Mouse (Mus musculus) lung, embryonic 15.5 days (tissue): ENCODE results near the gene Kxd1. TPM values are rescaled to one million over a fixed set of nuclear protein-coding genes. Genes with fewer than 3 reads are reported as not detected.

Experiments used
- ATAC-seq: fragments of 200-750 bp; cut with Nextera tagmentation; 2 replicates; pipeline ENCODE4 v1.8.0; 2017; ENCODE audit warnings: moderate number of reproducible peaks, borderline replicate concordance; ENCODE audit not compliant: low FRiP score, low TSS enrichment; ENCODE audit errors: extremely low read depth
- H3K27ac ChIP-seq: fragments of 300-500 bp; sonication (generic); 2 replicates; pipeline ENCODE4 v1.5.1; 2015; ENCODE audit warnings: moderate library complexity, mild to moderate bottlenecking, inconsistent platforms
- H3K27me3 ChIP-seq: fragments of 300-500 bp; sonication (generic); 2 replicates; pipeline ENCODE4 v1.6.1; 2015; ENCODE audit warnings: inconsistent platforms
- H3K36me3 ChIP-seq: fragments of 300-500 bp; sonication (generic); 2 replicates; pipeline ENCODE4 v1.6.1; 2015; ENCODE audit warnings: inconsistent platforms
- H3K4me1 ChIP-seq: fragments of 300-500 bp; sonication (generic); 2 replicates; pipeline ENCODE4 v1.6.1; 2015; ENCODE audit warnings: inconsistent platforms
- H3K4me2 ChIP-seq: fragments of 300-500 bp; sonication (generic); 2 replicates; pipeline ENCODE4 v1.6.1; 2015; ENCODE audit warnings: inconsistent platforms, mild to moderate bottlenecking, moderate library complexity
- H3K4me3 ChIP-seq: fragments of 300-500 bp; sonication (generic); 2 replicates; pipeline ENCODE4 v1.5.1; 2015; ENCODE audit warnings: mild to moderate bottlenecking, inconsistent platforms
- H3K9ac ChIP-seq: fragments of 300-500 bp; sonication (generic); 2 replicates; pipeline ENCODE4 v1.6.1; 2015; ENCODE audit warnings: inconsistent platforms
- H3K9me3 ChIP-seq: fragments of 300-500 bp; sonication (generic); 2 replicates; pipeline ENCODE4 v1.6.1; 2016; ENCODE audit warnings: inconsistent platforms
- WGBS: fragments of 180-500 bp; shearing (Covaris S2); methylation state at CpG from one replicate; pipeline ENCODE4 v1.1.7; 2015; 5-methylcytosine and 5-hydroxymethylcytosine counted together
- polyA plus RNA-seq: library from polyadenylated mRNA; unstranded; fragments of >200 nt; fragmentation: Nextera tagmentation; extraction: Ambion mirVana; gene quantifications from 2 replicates; pipeline ENCODE4 v1.2.1, GENCODE M21; 2015

Gene Kxd1
- polyA plus RNA-seq, 1 experiment from 2014 or later, result 54.4 TPM

- Histone ChIP-seq H3K4me3 (peak overlapping the region; percentile 86; the same call in 1 of the 2 replicates), H3K36me3 (peaks cover 2% of the 10 kb centered on the region; the same call in 1 of the 2 replicates), H3K27ac (0 out of 2 replicates have a peak overlapping the region, but pooled peaks have one; percentile 95), H3K4me1 (peaks cover 31% of the 10 kb centered on the region), H3K9me3 (no peaks in the 10 kb centered on the region), H3K9ac (peak overlapping the region; percentile 93; the same call in 1 of the 2 replicates), H3K4me2 (peak overlapping the region; percentile 85), H3K27me3 (no peaks in the 10 kb centered on the region)
- WGBS, result 73% methylated on average over 5 of the region's 5 CpGs
- no peak for ATAC-seq
Observed at GRCm38 (mm10) chr8:70541081-70541480, 13.3 kb upstream of the Kxd1 start.

DNA sequence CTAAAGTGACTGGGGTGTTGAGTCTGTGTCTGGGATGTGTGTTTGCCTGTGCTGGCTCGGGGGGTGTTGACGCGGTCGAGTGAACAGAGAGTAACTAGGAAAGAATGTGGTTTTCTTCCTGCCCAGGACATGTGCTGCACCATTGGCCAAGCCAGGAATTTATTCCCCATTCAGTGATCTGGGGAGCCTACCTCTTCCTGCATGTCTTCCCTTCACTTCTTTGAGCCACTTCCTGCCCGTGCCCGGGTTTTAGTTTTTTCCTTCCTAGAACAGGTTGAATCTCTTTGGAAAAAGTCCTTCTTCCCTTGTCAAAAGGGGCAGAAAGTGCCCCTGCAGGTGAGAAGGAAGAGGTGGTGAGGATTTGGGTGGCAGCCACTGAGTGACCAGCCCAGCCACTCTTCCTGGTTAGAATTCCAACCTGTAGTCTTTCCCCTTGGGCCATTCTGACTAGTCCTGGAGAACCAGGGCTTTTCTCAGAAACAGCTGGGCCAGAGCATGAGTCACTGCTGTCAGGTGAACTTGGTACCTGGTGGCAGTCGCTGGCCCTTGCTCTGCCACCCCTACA lies 12.8 kb upstream of the Kxd1 start:
- WGBS, result 39% methylated on average over 7 of the region's 7 CpGs
- Histone ChIP-seq H3K27ac (0 out of 2 replicates have a peak overlapping the region, but pooled peaks have one; percentile 95), H3K4me2 (peak overlapping the region; percentile 85), H3K36me3 (peaks cover 7% of the 10 kb centered on the region), H3K9ac (peak overlapping the region; percentile 93), H3K9me3 (no peaks in the 10 kb centered on the region), H3K4me1 (peaks cover 31% of the 10 kb centered on the region), H3K4me3 (peak overlapping the region; percentile 86), H3K27me3 (no peaks in the 10 kb centered on the region)
- no peak for ATAC-seq

GRCm38 (mm10) chr8:70540013-70540506 lies 12.3 kb upstream of the Kxd1 start:
- Histone ChIP-seq H3K9ac (peak overlapping the region; percentile 93), H3K9me3 (no peaks in the 10 kb centered on the region), H3K4me3 (peak overlapping the region; percentile 86), H3K27ac (peak overlapping the region; percentile 95), H3K4me2 (peak overlapping the region; percentile 85), H3K4me1 (peaks cover 31% of the 10 kb centered on the region), H3K27me3 (no peaks in the 10 kb centered on the region), H3K36me3 (peaks cover 13% of the 10 kb centered on the region)
- ATAC-seq, result no peak
- WGBS, result 8% methylated on average over 4 of the region's 4 CpGs

DNA sequence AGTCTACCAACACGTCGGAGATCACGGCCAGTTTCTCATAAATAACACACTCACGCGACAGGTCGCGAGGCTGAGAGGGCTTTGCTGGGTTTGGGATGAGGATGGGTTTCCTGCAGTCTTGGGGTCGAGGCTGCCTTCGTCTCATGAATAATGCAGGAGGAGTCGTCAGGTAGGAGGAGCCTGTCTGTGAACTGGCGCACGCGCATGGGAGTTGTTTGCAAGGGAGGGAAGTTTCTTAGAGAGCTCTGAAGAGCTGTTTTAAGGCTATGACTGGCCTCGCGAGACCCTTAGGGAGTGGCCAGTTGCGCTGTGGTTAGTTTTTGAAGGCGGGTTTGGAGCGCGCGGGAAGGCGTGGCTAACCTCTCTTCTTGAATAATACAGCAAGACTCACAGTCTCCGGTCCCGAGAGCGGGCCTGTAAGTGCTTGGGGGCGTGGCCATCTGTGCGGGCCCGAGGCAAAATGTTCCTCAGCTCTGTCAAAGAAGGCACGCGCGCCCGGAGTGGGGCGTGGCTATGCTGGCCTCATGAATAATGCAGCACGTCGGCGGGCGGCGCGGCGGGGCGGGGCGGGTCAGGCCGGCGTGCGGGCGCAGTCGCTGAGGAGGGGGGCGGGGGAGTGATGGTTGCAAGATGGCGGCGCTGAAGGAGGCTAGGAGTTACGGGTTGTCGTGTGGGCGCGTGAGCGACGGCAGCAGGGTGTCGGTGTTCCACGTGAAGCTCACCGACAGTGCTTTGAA lies 11.5 kb upstream of the Kxd1 start, which contains the start of gene Ell:
Ell (plus strand) TSS at position 381 of the 737 bp plus-strand sequence.
- Histone ChIP-seq H3K4me1 (peaks cover 30% of the 10 kb centered on the region), H3K9me3 (no peaks in the 10 kb centered on the region), H3K36me3 (peaks cover 21% of the 10 kb centered on the region), H3K4me3 (peak within 1 kb of the TSS; percentile 86), H3K27ac (peak within 1 kb of the TSS; percentile 95), H3K27me3 (no peaks in the 10 kb centered on the region), H3K4me2 (peak within 1 kb of the TSS; percentile 85), H3K9ac (peak within 1 kb of the TSS; percentile 93)
- under 1% methylated on average over 58 of the region's 58 CpGs for WGBS
- ATAC-seq, result peak; percentile 92

GRCm38 (mm10) chr8:70538633-70539076 lies 10.9 kb upstream of the Kxd1 start:
- peak overlapping the region; percentile 85 for H3K4me2 ChIP-seq
- H3K27me3 ChIP-seq, result no peaks in the 10 kb centered on the region
- no peaks in the 10 kb centered on the region for H3K9me3 ChIP-seq
- H3K4me1 ChIP-seq, result peaks cover 25% of the 10 kb centered on the region
- peak overlapping the region; percentile 93 for H3K9ac ChIP-seq
- peak overlapping the region; percentile 86 for H3K4me3 ChIP-seq
- ATAC-seq, result peak; percentile 77
- peaks cover 26% of the 10 kb centered on the region for H3K36me3 ChIP-seq
- peak overlapping the region; percentile 95 for H3K27ac ChIP-seq
- WGBS, result under 1% methylated on average over 32 of the region's 32 CpGs

GRCm38 (mm10) chr8:70538024-70538579 lies 10.3 kb upstream of the Kxd1 start:
- peak overlapping the region; percentile 95 for H3K27ac ChIP-seq
- no peaks in the 10 kb centered on the region for H3K27me3 ChIP-seq
- H3K4me3 ChIP-seq, result peak overlapping the region; percentile 86
- no peaks in the 10 kb centered on the region for H3K9me3 ChIP-seq
- ATAC-seq, result peak; percentile 10
- 10% methylated on average over 24 of the region's 24 CpGs for WGBS
- H3K9ac ChIP-seq, result peak overlapping the region; percentile 43
- H3K36me3 ChIP-seq, result peaks cover 31% of the 10 kb centered on the region
- peaks cover 25% of the 10 kb centered on the region for H3K4me1 ChIP-seq
- peak overlapping the region; percentile 85 for H3K4me2 ChIP-seq

- WGBS, result 76% methylated on average over 2 of the region's 2 CpGs
- H3K4me1 ChIP-seq, result peaks cover 13% of the 10 kb centered on the region
- no peak overlapping the region for H3K4me3 ChIP-seq
- ATAC-seq, result no peak
- no peaks in the 10 kb centered on the region for H3K27me3 ChIP-seq
- no peaks in the 10 kb centered on the region for H3K9me3 ChIP-seq
- H3K27ac ChIP-seq, result no peak overlapping the region
- peaks cover 55% of the 10 kb centered on the region for H3K36me3 ChIP-seq
- H3K4me2 ChIP-seq, result no peak overlapping the region
- no peak overlapping the region for H3K9ac ChIP-seq
Observed at GRCm38 (mm10) chr8:70535701-70536100, 7.9 kb upstream of the Kxd1 start.

DNA sequence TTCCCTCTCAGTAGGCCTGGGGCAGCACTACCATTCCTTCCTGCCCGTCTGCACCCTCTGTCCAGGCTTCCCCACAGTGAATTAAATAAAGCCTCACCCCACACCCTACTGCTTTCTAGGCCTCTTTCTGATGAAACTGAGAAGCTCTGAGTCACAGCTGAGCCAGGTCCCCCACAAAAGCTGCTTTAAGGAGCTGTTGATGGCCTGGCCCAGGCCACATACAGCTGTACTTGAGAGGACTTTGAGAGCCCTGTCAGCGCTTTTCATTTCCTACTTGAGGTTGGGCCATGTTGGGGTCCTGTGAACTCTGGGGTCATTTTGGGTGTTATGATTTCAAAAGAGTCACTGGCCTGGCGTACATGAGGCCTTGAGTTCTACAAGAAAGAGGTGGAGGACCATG lies 7.5 kb upstream of the Kxd1 start:
- 80% methylated on average over 3 of the region's 3 CpGs for WGBS
- no peak for ATAC-seq
- Histone ChIP-seq H3K27ac (no peak overlapping the region), H3K36me3 (peaks cover 59% of the 10 kb centered on the region), H3K4me3 (no peak overlapping the region), H3K9me3 (no peaks in the 10 kb centered on the region), H3K27me3 (no peaks in the 10 kb centered on the region), H3K4me1 (peaks cover 9% of the 10 kb centered on the region), H3K4me2 (no peak overlapping the region), H3K9ac (no peak overlapping the region)

DNA sequence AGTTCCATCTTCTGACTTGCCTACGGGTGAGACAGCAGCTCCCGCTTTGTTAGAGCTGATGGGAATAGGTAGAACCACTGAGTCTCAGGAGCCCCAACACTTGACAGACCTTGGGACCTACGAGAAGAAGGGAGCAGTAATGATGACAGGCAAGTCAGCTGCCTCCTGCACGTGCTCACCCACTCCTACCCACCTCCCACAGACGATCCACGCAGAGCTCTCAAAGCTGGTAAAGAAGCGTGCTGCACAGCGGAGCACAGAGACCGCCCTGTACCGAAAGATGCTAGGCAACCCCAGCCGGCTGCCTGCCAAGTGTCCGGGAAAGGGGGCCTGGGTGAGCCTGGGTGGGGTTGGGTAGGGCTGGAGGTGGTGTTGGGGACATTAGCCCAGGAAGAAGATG lies 6.5 kb upstream of the Kxd1 start:
- Histone ChIP-seq H3K4me2 (no peak overlapping the region), H3K4me3 (no peak overlapping the region), H3K4me1 (peaks cover 13% of the 10 kb centered on the region), H3K27ac (no peak overlapping the region), H3K36me3 (peaks cover 68% of the 10 kb centered on the region), H3K9ac (no peak overlapping the region), H3K9me3 (no peaks in the 10 kb centered on the region), H3K27me3 (no peaks in the 10 kb centered on the region)
- no peak for ATAC-seq
- 90% methylated on average over 12 of the region's 12 CpGs for WGBS

- 90% methylated on average over 2 of the region's 2 CpGs for WGBS
- Histone ChIP-seq H3K4me3 (no peak overlapping the region), H3K4me1 (peaks cover 27% of the 10 kb centered on the region), H3K9me3 (no peaks in the 10 kb centered on the region), H3K4me2 (no peak overlapping the region), H3K27ac (no peak overlapping the region), H3K27me3 (no peaks in the 10 kb centered on the region), H3K36me3 (peaks cover 58% of the 10 kb centered on the region), H3K9ac (no peak overlapping the region)
- ATAC-seq, result no peak
Observed at GRCm38 (mm10) chr8:70530314-70530713, 2.6 kb upstream of the Kxd1 start.

DNA sequence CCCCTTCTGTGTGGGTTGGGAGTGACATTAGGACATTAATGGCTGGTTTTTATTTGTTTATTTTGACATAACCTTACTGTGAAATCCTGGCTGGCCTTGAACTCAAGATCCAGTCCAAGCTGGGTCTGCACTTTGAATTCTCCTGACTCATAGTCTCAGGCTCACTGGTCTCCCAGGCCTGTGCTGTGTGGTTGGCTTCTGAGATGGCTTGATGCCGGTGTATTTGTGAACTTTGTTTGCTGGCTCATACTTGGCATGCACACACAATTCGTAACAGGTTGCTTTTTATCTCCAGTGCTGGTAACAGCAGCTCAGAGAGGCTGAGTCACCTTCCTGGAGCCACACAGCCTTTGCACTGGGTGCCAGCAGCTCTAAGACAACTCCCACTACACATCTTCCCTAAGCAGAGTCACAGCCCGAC lies 2.0 kb upstream of the Kxd1 start:
- no peak overlapping the region for H3K27ac ChIP-seq
- H3K27me3 ChIP-seq, result no peaks in the 10 kb centered on the region
- H3K4me2 ChIP-seq, result no peak overlapping the region
- ATAC-seq, result no peak
- WGBS, result 91% methylated on average over 3 of the region's 3 CpGs
- peaks cover 27% of the 10 kb centered on the region for H3K4me1 ChIP-seq
- no peak overlapping the region for H3K9ac ChIP-seq
- no peaks in the 10 kb centered on the region for H3K9me3 ChIP-seq
- H3K36me3 ChIP-seq, result peaks cover 53% of the 10 kb centered on the region
- H3K4me3 ChIP-seq, result no peak overlapping the region

GRCm38 (mm10) chr8:70529299-70529698 lies 1.5 kb upstream of the Kxd1 start:
- H3K27ac ChIP-seq, result no peak overlapping the region
- WGBS, result 78% methylated on average over 5 of the region's 5 CpGs
- H3K36me3 ChIP-seq, result peaks cover 48% of the 10 kb centered on the region
- no peak for ATAC-seq
- H3K4me2 ChIP-seq, result no peak overlapping the region
- H3K9me3 ChIP-seq, result no peaks in the 10 kb centered on the region
- H3K9ac ChIP-seq, result no peak overlapping the region
- H3K27me3 ChIP-seq, result no peaks in the 10 kb centered on the region
- H3K4me3 ChIP-seq, result no peak overlapping the region
- H3K4me1 ChIP-seq, result peaks cover 27% of the 10 kb centered on the region
